Mouse (Mus musculus): ENCODE measurements around the gene Vcan. TPM values are rescaled to one million over a fixed set of nuclear protein-coding genes. Genes with fewer than 3 reads are reported as not detected.

Vcan gene
- total and polyA plus RNA-seq, 2 experiments from 2014 or later, result 23.5 to 51.2 TPM

- no peaks in the 10 kb centered on the region for H3K9me3 ChIP-seq (ENCODE audit: low read length)
- ATAC-seq (peak; percentile 41; the same call in 1 of the 2 replicates), DNase-seq (ENCODE audit: low spot score) (peak; percentile 41)
- no peaks in the 10 kb centered on the region for H3K36me3 ChIP-seq (ENCODE audit: insufficient read depth, low read length)
- no peak for TF ChIP-seq CTCF (IDR thresholded peaks at IDR 0.05; ENCODE audit: low read depth)
- no peaks in the 10 kb centered on the region for H3K27me3 ChIP-seq (ENCODE audit: insufficient read depth, low read length)
- peak overlapping the region; percentile 79 for H3K27ac ChIP-seq
- WGBS, result 2% methylated on average over 15 of the region's 15 CpGs
- peak overlapping the region; percentile 98 for H3K4me2 ChIP-seq (ENCODE audit: low read depth, low read length)
- H3K9ac ChIP-seq (replicated peaks; ENCODE audit: low read length), result peak overlapping the region; percentile 64
- peak overlapping the region; percentile 66 for H3K4me3 ChIP-seq (ENCODE audit: low read length)
- H3K4me1 ChIP-seq (ENCODE audit: insufficient read depth, low read length), result no peaks in the 10 kb centered on the region
Measured at GRCm38 (mm10) chr13:89742686-89743200, 434 bp upstream of the Vcan start.

GRCm38 (mm10) chr13:89741116-89741551 lies 1.2 kb downstream of the Vcan start:
- H3K4me2 ChIP-seq (ENCODE audit: low read depth, low read length), result peak overlapping the region; percentile 98
- H3K4me3 ChIP-seq (ENCODE audit: low read length), result peak overlapping the region; percentile 66
- H3K36me3 ChIP-seq (ENCODE audit: insufficient read depth, low read length), result no peaks in the 10 kb centered on the region
- peak; percentile 43 for ATAC-seq
- DNase-seq (ENCODE audit: low spot score), result peak; percentile 67
- no peaks in the 10 kb centered on the region for H3K4me1 ChIP-seq (ENCODE audit: insufficient read depth, low read length)
- H3K9me3 ChIP-seq (ENCODE audit: low read length), result no peaks in the 10 kb centered on the region
- TF ChIP-seq CTCF (IDR thresholded peaks at IDR 0.05; ENCODE audit: low read depth), result no peak; the same call in 1 of the 2 replicates
- H3K27me3 ChIP-seq (ENCODE audit: insufficient read depth, low read length), result no peaks in the 10 kb centered on the region
- H3K9ac ChIP-seq (replicated peaks; ENCODE audit: low read length), result peak overlapping the region; percentile 64
- H3K27ac ChIP-seq, result peak overlapping the region; percentile 79
- 0% methylated on average over 14 of the region's 14 CpGs for WGBS

- TF ChIP-seq CTCF (IDR thresholded peaks at IDR 0.05; ENCODE audit: low read depth), result peak; percentile 71
- H3K4me2 ChIP-seq (ENCODE audit: low read depth, low read length), result peak overlapping the region; percentile 98
- ATAC-seq (peak; percentile 91), DNase-seq (ENCODE audit: low spot score) (peak; percentile 92)
- peak overlapping the region; percentile 64 for H3K9ac ChIP-seq (replicated peaks; ENCODE audit: low read length)
- no peaks in the 10 kb centered on the region for H3K9me3 ChIP-seq (ENCODE audit: low read length)
- WGBS, result under 1% methylated on average over 33 of the region's 33 CpGs
- no peaks in the 10 kb centered on the region for H3K4me1 ChIP-seq (ENCODE audit: insufficient read depth, low read length)
- H3K27me3 ChIP-seq (ENCODE audit: insufficient read depth, low read length), result no peaks in the 10 kb centered on the region
- H3K36me3 ChIP-seq (ENCODE audit: insufficient read depth, low read length), result no peaks in the 10 kb centered on the region
- peak overlapping the region; percentile 66 for H3K4me3 ChIP-seq (ENCODE audit: low read length)
- peak overlapping the region; percentile 79 for H3K27ac ChIP-seq
Measured at GRCm38 (mm10) chr13:89740243-89741115, 1.8 kb downstream of the Vcan start.

GRCm38 (mm10) chr13:89739696-89740242 lies 2.5 kb downstream of the Vcan start:
- WGBS, result under 1% methylated on average over 24 of the region's 24 CpGs
- H3K9me3 ChIP-seq (ENCODE audit: low read length), result no peaks in the 10 kb centered on the region
- peak; percentile 41 for ATAC-seq
- peak overlapping the region; percentile 66 for H3K4me3 ChIP-seq (ENCODE audit: low read length)
- H3K4me1 ChIP-seq (ENCODE audit: insufficient read depth, low read length), result no peaks in the 10 kb centered on the region
- TF ChIP-seq CTCF (IDR thresholded peaks at IDR 0.05; ENCODE audit: low read depth), result no peak
- H3K36me3 ChIP-seq (ENCODE audit: insufficient read depth, low read length), result no peaks in the 10 kb centered on the region
- H3K27ac ChIP-seq, result peak overlapping the region; percentile 77
- peak overlapping the region; percentile 98 for H3K4me2 ChIP-seq (ENCODE audit: low read depth, low read length)
- DNase-seq (ENCODE audit: low spot score), result no peak
- no peaks in the 10 kb centered on the region for H3K27me3 ChIP-seq (ENCODE audit: insufficient read depth, low read length)
- H3K9ac ChIP-seq (replicated peaks; ENCODE audit: low read length), result peak overlapping the region; percentile 53; the same call in 1 of the 2 replicates

GRCm38 (mm10) chr13:89738776-89739695 lies 3.3 kb downstream of the Vcan start:
- WGBS, result 1% methylated on average over 31 of the region's 31 CpGs
- H3K4me2 ChIP-seq (ENCODE audit: low read depth, low read length), result peak overlapping the region; percentile 98
- TF ChIP-seq CTCF (IDR thresholded peaks at IDR 0.05; ENCODE audit: low read depth), result no peak
- no peaks in the 10 kb centered on the region for H3K27me3 ChIP-seq (ENCODE audit: insufficient read depth, low read length)
- no peaks in the 10 kb centered on the region for H3K9me3 ChIP-seq (ENCODE audit: low read length)
- no peaks in the 10 kb centered on the region for H3K4me1 ChIP-seq (ENCODE audit: insufficient read depth, low read length)
- ATAC-seq (peak; percentile 57), DNase-seq (ENCODE audit: low spot score) (peak; percentile 78)
- no peaks in the 10 kb centered on the region for H3K36me3 ChIP-seq (ENCODE audit: insufficient read depth, low read length)
- H3K9ac ChIP-seq (replicated peaks; ENCODE audit: low read length), result peak overlapping the region; percentile 53; the same call in 1 of the 2 replicates
- peak overlapping the region; percentile 66 for H3K4me3 ChIP-seq (ENCODE audit: low read length)
- H3K27ac ChIP-seq, result peak overlapping the region; percentile 77

GRCm38 (mm10) chr13:89738275-89738674 lies 4.0 kb downstream of the Vcan start:
- H3K9ac ChIP-seq (replicated peaks; ENCODE audit: low read length), result no peak overlapping the region
- WGBS, result 41% methylated on average over 2 of the region's 2 CpGs
- no peaks in the 10 kb centered on the region for H3K27me3 ChIP-seq (ENCODE audit: insufficient read depth, low read length)
- no peak for DNase-seq (ENCODE audit: low spot score)
- no peak overlapping the region for H3K27ac ChIP-seq
- TF ChIP-seq CTCF (IDR thresholded peaks at IDR 0.05; ENCODE audit: low read depth), result no peak
- H3K4me1 ChIP-seq (ENCODE audit: insufficient read depth, low read length), result no peaks in the 10 kb centered on the region
- H3K9me3 ChIP-seq (ENCODE audit: low read length), result no peaks in the 10 kb centered on the region
- ATAC-seq, result no peak
- peak overlapping the region; percentile 66; the same call in 1 of the 2 replicates for H3K4me3 ChIP-seq (ENCODE audit: low read length)
- peak overlapping the region; percentile 98 for H3K4me2 ChIP-seq (ENCODE audit: low read depth, low read length)
- no peaks in the 10 kb centered on the region for H3K36me3 ChIP-seq (ENCODE audit: insufficient read depth, low read length)

Measured in hindbrain, postnatal 0 days (tissue).